Mouse (Mus musculus) forebrain, embryonic 10.5 days (tissue): Measurements from ENCODE around the gene Cyp11a1. TPM values are rescaled to one million over a fixed set of nuclear protein-coding genes. Genes with fewer than 3 reads are reported as not detected.

Experiments used
- DNase-seq: peaks from one replicate; pipeline ENCODE4 v3.0.0-alpha.2; 2017; ENCODE audit warnings: low spot score; ENCODE audit errors: extremely low spot score
- H3K27ac ChIP-seq: fragments of 300-500 bp; sonication (generic); 2 replicates; pipeline ENCODE4 v1.5.1; 2016; ENCODE audit warnings: mild to moderate bottlenecking
- H3K27me3 ChIP-seq: fragments of 300-500 bp; sonication (generic); 2 replicates; pipeline ENCODE4 v1.6.1; 2016; ENCODE audit warnings: mild to moderate bottlenecking; ENCODE audit not compliant: poor library complexity, severe bottlenecking
- H3K36me3 ChIP-seq: fragments of 300-500 bp; sonication (generic); replicated peaks from 2 replicates; pipeline ENCODE4 v1.6.1; 2016; ENCODE audit warnings: mild to moderate bottlenecking, moderate library complexity
- H3K4me1 ChIP-seq: fragments of 300-500 bp; sonication (generic); 2 replicates; pipeline ENCODE4 v1.6.1; 2016
- H3K4me3 ChIP-seq: fragments of 300-500 bp; sonication (generic); 2 replicates; pipeline ENCODE4 v1.5.1; 2016; ENCODE audit warnings: mild to moderate bottlenecking, moderate library complexity
- H3K9me3 ChIP-seq: fragments of 300-500 bp; sonication (generic); 2 replicates; pipeline ENCODE4 v1.6.1; 2016; ENCODE audit warnings: mild to moderate bottlenecking, moderate library complexity
- WGBS: fragments of 180-500 bp; shearing (Covaris S2); methylation state at CpG from one replicate; pipeline ENCODE4 v1.1.7; 2016; 5-methylcytosine and 5-hydroxymethylcytosine counted together
- polyA plus RNA-seq: library from polyadenylated mRNA; unstranded; fragments of >200 nt; fragmentation: Nextera tagmentation; extraction: Ambion mirVana; gene quantifications from 2 replicates; pipeline ENCODE4 v1.2.1, GENCODE M21; 2016

Cyp11a1 gene
- polyA plus RNA-seq, 1 experiment from 2014 or later: not detected

DNA sequence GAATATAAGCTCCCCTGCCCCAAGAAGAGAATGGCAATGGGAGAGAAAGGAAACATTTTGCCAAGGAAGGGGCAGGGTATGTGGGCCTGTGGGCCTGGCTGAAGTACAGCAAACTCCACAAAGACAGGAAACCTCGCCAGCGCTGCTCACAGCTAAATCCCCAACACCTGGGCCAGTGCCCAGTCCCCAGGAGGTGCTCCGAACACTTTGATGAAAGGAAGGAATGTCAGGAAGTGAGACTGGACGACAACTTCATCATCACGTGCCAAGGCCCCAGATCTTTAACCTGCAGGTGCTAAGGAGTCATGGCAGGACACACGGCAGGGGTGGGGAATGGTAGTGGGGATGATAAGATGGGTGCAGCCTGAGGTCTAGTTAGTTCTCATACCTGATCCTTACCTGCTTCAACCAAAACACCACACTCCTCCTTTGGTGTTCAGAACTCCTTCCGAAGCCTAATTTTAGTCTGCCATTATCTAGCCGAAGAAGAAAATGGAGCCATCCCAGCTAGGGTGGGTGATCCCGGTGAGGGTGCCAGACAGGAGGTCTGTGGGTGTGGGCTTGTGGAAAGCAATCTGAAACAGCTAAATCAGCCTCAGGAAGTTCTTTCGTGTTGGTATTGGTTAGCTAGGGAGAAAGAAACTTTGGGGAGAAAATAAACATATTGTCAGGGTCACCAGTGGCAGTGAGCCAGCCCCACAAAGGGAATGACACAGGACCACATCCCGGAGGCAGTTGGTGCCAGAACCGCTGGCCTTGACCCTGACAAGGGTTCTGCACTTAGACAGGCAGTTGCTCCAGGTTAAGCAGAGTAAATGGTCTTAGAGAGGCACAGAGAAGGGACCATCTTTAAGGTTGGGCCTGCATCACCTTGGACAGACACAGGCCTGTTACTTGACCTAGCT, 40.7 kb upstream of the Cyp11a1 start:
- DNase-seq: no peak
- peaks cover 8% of the 10 kb centered on the region; the same call in 1 of the 2 replicates for H3K36me3 ChIP-seq
- peaks cover 41% of the 10 kb centered on the region for H3K4me1 ChIP-seq
- H3K27me3 ChIP-seq: no peaks in the 10 kb centered on the region
- 83% methylated on average over 12 of the region's 12 CpGs for WGBS
- no peak overlapping the region for H3K4me3 ChIP-seq
- no peak overlapping the region for H3K27ac ChIP-seq
- no peaks in the 10 kb centered on the region for H3K9me3 ChIP-seq

DNA sequence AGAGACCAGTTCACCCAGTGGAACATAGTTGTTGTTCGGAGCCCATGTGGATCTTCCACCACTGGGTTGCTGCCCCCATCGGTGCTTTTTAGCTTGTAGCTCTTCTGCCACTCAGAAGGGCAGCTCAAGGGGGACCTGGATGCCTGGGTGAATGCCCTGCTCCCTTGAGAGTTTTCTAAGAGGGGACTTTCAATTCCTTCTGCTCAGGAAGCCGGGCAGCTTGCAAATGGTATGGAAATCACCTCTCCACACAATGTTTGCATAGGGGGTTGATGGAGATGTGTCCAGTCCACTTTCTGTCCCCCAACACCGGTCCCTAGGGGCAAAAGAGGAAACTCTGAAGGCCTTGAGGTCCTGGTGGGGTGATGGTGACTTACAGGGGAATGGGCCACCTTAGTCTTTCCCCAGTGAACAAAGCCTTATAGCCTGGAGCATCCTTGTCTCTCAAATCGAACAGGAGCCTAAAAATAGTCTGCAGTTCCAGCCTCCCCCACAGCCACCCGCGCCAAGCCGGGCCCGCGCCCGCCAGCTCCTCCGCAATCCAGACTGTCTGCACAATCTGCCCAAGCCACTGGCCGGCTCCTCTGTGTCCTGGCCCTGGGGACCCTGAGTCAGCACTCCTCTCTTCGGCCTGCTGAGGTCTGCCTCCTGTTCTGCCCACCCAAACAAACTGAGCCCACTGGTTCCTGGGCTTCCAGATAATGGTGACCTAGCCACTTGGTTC, 38.8 kb upstream of the Cyp11a1 start:
- no peaks in the 10 kb centered on the region for H3K36me3 ChIP-seq
- peaks cover 33% of the 10 kb centered on the region for H3K4me1 ChIP-seq
- no peaks in the 10 kb centered on the region for H3K9me3 ChIP-seq
- no peak overlapping the region for H3K4me3 ChIP-seq
- no peak for DNase-seq
- H3K27ac ChIP-seq: peak overlapping the region; percentile 15; the same call in 1 of the 2 replicates
- WGBS: 81% methylated on average over 14 of the region's 14 CpGs
- no peaks in the 10 kb centered on the region for H3K27me3 ChIP-seq

GRCm38 (mm10) chr9:57968166-57968771, 37.9 kb upstream of the Cyp11a1 start:
- no peaks in the 10 kb centered on the region for H3K36me3 ChIP-seq
- no peak for DNase-seq
- WGBS: 93% methylated on average over 9 of the region's 9 CpGs

DNA sequence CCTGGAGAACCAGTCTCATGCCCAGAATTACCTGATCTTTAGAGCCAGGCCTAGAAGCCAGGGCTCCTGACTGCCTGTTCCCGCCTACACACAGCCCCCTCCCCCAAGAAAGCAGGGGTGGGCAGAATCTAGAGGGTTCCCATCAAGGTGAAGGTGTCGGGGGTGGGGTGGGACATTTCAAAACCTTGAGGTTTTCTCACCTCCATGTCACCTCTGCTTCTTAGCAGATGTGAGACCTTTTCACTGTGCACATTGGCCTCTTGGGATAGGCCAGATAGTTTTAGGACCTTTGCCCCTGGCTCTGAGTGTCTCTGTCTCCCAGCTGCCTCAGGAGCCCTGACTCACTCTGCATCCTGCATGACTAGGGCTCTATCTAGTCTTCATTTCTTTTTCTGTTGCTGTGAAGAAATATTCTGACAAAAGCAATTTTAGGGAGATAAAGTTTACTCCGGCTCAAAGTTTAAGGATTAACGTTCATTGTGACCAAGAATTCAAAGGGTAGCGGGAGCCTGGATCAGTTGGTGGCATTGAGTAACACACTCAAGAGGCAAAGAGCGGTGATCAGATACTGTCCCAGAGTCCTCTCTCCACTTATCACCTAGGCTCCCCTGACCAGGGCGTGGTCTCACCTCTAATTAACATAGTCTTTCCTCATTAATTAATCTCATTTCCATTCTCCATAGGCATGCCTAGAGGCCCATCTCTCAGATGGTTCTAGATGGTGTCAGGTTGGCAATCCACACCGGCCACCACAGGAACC, 37.2 kb upstream of the Cyp11a1 start:
- 91% methylated on average over 8 of the region's 8 CpGs for WGBS
- Histone ChIP-seq H3K4me3 (no peak overlapping the region), H3K27me3 (no peaks in the 10 kb centered on the region), H3K27ac (0 out of 2 replicates have a peak overlapping the region, but pooled peaks have one; percentile 20), H3K9me3 (no peaks in the 10 kb centered on the region), H3K36me3 (no peaks in the 10 kb centered on the region), H3K4me1 (peaks cover 36% of the 10 kb centered on the region)
- DNase-seq: no peak

More at GRCm38 (mm10) chr9:57968166-57968771, 37.9 kb upstream of the Cyp11a1 start:
- H3K4me1 ChIP-seq: peaks cover 37% of the 10 kb centered on the region
- H3K27me3 ChIP-seq: no peaks in the 10 kb centered on the region
- H3K9me3 ChIP-seq: no peaks in the 10 kb centered on the region
- H3K27ac ChIP-seq: no peak overlapping the region
- no peak overlapping the region for H3K4me3 ChIP-seq

- H3K36me3 ChIP-seq: no peaks in the 10 kb centered on the region
- H3K4me3 ChIP-seq: no peak overlapping the region
- H3K9me3 ChIP-seq: no peaks in the 10 kb centered on the region
- no peaks in the 10 kb centered on the region for H3K27me3 ChIP-seq
- DNase-seq: no peak
- H3K27ac ChIP-seq: 0 out of 2 replicates have a peak overlapping the region, but pooled peaks have one; percentile 20
- 80% methylated on average over 11 of the region's 11 CpGs for WGBS
- peaks cover 26% of the 10 kb centered on the region for H3K4me1 ChIP-seq
Measured at GRCm38 (mm10) chr9:57969736-57970495, 36.3 kb upstream of the Cyp11a1 start.

- WGBS: 96% methylated on average over 5 of the region's 5 CpGs
- H3K4me3 ChIP-seq: no peak overlapping the region
- H3K36me3 ChIP-seq: no peaks in the 10 kb centered on the region
- peak overlapping the region; percentile 58; the same call in 1 of the 2 replicates for H3K27ac ChIP-seq
- H3K27me3 ChIP-seq: no peaks in the 10 kb centered on the region
- no peaks in the 10 kb centered on the region for H3K9me3 ChIP-seq
- DNase-seq: no peak
- peaks cover 26% of the 10 kb centered on the region for H3K4me1 ChIP-seq
Measured at GRCm38 (mm10) chr9:57971413-57971812, 34.8 kb upstream of the Cyp11a1 start.

- Histone ChIP-seq H3K4me1 (peaks cover 26% of the 10 kb centered on the region), H3K36me3 (no peaks in the 10 kb centered on the region), H3K27me3 (no peaks in the 10 kb centered on the region), H3K9me3 (no peaks in the 10 kb centered on the region; the same call in 1 of the 2 replicates), H3K27ac (peak overlapping the region; percentile 58), H3K4me3 (no peak overlapping the region)
- DNase-seq: no peak
- 69% methylated on average over 9 of the region's 9 CpGs for WGBS
Measured at GRCm38 (mm10) chr9:57972141-57972591, 34.0 kb upstream of the Cyp11a1 start.

DNA sequence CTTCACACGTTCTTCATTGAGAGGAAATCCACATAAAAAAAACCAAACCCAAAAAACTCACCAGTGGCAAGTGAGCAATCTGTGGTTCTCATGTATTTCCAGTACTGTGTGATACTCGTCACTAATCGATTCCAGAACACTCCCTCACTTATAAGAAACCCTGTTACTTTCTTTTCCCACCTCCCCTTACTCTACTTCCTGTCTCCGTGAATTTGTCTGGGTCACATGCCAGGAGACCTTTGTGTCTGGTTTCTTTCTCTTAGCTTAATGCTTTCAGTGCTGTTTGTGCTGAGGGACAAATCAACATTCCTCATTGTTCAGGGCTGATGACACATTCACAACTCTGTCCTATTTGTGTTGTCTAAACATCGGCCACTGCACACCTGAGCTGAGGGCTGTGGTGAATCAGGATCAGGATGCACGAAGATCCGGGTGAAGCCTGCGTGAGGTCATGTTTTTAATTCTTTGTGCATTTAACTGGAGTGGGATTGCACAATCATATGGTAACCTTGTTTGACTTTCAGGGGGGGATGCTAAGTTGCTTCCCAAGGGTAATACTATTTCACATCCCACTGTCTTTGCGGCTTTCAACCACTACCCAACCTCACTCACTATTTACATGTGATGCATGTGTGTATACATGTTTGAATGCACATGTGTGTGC, 33.3 kb upstream of the Cyp11a1 start:
- Histone ChIP-seq H3K27me3 (no peaks in the 10 kb centered on the region), H3K4me1 (peaks cover 22% of the 10 kb centered on the region), H3K4me3 (no peak overlapping the region), H3K9me3 (no peaks in the 10 kb centered on the region; the same call in 1 of the 2 replicates), H3K27ac (peak overlapping the region; percentile 58), H3K36me3 (no peaks in the 10 kb centered on the region)
- DNase-seq: no peak
- WGBS: 73% methylated on average over 9 of the region's 9 CpGs

DNA sequence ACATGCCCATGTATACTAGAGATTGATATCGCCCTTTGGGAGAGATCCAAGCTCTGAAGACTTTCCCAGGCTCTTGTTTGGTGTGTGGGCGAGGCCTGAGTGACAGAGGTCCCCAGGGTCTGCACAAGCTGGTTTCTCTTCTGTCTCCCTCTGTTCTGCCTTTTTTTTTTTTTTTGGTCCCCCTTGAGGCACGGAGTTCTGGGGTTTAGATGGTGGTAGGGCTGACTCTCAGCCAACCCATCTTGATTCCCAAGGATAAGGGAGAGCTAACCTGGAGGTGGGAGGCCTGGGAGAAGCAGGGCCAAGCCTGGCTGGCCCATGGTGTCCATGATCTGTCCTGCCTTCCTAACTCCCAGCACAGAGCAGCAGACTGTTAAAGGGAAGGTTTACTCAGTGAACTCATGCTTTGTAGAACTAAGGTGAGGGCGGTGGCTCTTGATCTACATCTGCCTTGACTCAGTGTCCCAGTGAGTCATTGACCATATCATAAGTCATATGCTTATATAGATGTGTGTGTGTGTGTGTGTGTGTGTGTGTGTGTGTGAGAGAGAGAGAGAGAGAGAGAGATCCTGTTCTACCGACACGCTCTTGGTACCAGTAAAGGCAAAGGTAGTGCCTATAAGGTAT, 32.7 kb upstream of the Cyp11a1 start:
- H3K27ac ChIP-seq: 0 out of 2 replicates have a peak overlapping the region, but pooled peaks have one; percentile 30
- H3K27me3 ChIP-seq: no peaks in the 10 kb centered on the region
- H3K4me1 ChIP-seq: peaks cover 22% of the 10 kb centered on the region
- no peaks in the 10 kb centered on the region for H3K36me3 ChIP-seq
- no peak for DNase-seq
- WGBS: 88% methylated on average over 6 of the region's 6 CpGs
- no peak overlapping the region for H3K4me3 ChIP-seq
- no peaks in the 10 kb centered on the region; the same call in 1 of the 2 replicates for H3K9me3 ChIP-seq

DNA sequence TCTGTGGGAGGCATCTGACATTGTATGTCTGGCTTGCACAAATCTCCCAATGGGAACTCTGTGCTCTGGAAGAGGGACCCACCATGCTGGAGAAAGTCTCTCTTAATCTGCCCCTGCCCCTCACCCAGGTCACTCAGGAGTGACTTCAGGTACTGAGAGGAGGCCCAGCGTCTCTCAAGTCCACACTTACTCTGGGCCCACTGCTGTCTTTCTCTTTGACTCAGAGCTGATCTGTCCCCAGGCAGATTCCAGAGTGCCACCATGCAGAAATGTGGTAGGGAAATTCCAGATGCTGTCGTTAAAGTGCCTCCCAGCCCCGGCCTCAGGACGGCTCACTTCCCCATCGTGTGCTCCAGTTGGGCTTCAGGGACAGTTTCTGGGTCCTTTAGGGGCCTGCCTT, 32.0 kb upstream of the Cyp11a1 start:
- DNase-seq: no peak
- no peaks in the 10 kb centered on the region for H3K36me3 ChIP-seq
- H3K4me1 ChIP-seq: peaks cover 22% of the 10 kb centered on the region
- H3K4me3 ChIP-seq: no peak overlapping the region
- no peak overlapping the region for H3K27ac ChIP-seq
- WGBS: 70% methylated on average over 5 of the region's 5 CpGs
- H3K9me3 ChIP-seq: no peaks in the 10 kb centered on the region; the same call in 1 of the 2 replicates
- no peaks in the 10 kb centered on the region for H3K27me3 ChIP-seq
